Mouse (Mus musculus) stomach, postnatal 0 days (tissue): ENCODE measurements around the gene Sptb.

Source experiments
- CTCF ChIP-seq: IDR thresholded peaks from 2 replicates; pipeline ENCODE4 v1.5.1; 2016; ENCODE audit warnings: antibody characterized with exemption, low read depth, mild to moderate bottlenecking, moderate library complexity
- EP300 ChIP-seq: optimal IDR thresholded peaks from 2 replicates; pipeline ENCODE3; 2016; ENCODE audit warnings: antibody characterized with exemption

GRCm38 (mm10) chr12:76696380-76696935 is 13.9 kb downstream of the Sptb start:
- TF ChIP-seq CTCF = no peak
- no peak for TF ChIP-seq EP300
